Mouse (Mus musculus) neutrophil, adult 5-6 weeks (primary cell): Measurements from ENCODE around the gene Scgb3a1. TPM values are rescaled to one million over a fixed set of nuclear protein-coding genes. Genes with fewer than 3 reads are reported as not detected.

Experiments used
- ATAC-seq: fragments of 151-379, 151-347 bp; 2 replicates; pipeline ENCODE4 v1.8.0; 2017; ENCODE audit warnings: mild to moderate bottlenecking, moderate TSS enrichment; ENCODE audit not compliant: insufficient number of reproducible peaks, poor library complexity, low FRiP score, severe bottlenecking; ENCODE audit errors: extremely low read depth
- total RNA-seq: library from RNA; stranded (forward); fragments of 200-1000 nt; gene quantifications from 2 replicates; pipeline ENCODE4 v1.2.3, GENCODE M21; 2017

Scgb3a1 gene
- total RNA-seq, 1 experiment from 2014 or later: not detected

- ATAC-seq: no peak
These were observed 8.8 kb upstream of the Scgb3a1 start for GRCm38 (mm10) chr11:49654651-49655050.

GRCm38 (mm10) chr11:49655501-49655900, 7.9 kb upstream of the Scgb3a1 start:
- no peak for ATAC-seq

DNA sequence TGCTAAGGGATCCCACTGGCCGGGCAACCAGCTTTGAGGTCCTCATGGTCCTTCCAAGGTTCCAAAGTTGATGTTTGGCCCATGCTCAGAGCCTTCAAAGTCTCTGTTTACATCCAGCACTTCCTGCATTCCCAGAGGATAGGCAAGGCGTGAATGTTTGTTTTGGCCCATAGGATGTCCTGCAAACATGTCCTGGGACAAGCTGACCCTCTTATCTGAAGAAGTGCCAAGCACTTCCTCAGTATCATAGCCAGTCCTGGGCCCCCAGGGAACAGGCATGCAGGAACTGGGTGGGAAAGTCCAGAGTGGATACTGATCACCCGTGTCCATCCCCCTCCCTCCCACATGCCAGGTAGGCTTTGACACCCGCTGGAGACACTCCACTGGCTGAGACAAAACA, 5.3 kb upstream of the Scgb3a1 start:
- ATAC-seq: no peak

- ATAC-seq: no peak
These were observed 4.5 kb upstream of the Scgb3a1 start for GRCm38 (mm10) chr11:49658791-49659469.

GRCm38 (mm10) chr11:49659470-49659799, 4.0 kb upstream of the Scgb3a1 start:
- ATAC-seq: no peak

DNA sequence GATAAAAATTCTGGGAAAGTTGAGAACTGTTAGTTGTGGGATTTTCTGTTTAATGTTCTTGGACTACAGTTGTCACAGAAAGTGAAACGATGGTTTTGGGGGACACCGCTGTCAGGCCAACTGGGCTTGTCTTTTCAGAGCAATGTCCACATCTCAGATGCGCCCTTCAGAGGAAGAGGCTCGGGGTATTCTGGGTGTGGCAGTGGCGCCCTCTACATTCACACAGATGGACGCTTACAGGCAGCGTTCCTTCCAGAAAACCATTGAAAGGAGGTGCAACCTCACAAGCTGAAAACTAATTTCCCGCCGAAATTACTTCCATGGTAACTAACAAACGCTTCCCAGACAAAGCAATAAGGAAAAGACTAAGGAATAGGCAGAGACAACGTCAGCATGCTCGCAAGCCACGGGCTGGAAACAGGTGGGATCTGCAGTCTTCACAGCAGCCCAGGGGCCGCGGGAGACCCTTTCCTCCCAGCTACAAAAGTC, 1.1 kb upstream of the Scgb3a1 start:
- ATAC-seq: no peak

DNA sequence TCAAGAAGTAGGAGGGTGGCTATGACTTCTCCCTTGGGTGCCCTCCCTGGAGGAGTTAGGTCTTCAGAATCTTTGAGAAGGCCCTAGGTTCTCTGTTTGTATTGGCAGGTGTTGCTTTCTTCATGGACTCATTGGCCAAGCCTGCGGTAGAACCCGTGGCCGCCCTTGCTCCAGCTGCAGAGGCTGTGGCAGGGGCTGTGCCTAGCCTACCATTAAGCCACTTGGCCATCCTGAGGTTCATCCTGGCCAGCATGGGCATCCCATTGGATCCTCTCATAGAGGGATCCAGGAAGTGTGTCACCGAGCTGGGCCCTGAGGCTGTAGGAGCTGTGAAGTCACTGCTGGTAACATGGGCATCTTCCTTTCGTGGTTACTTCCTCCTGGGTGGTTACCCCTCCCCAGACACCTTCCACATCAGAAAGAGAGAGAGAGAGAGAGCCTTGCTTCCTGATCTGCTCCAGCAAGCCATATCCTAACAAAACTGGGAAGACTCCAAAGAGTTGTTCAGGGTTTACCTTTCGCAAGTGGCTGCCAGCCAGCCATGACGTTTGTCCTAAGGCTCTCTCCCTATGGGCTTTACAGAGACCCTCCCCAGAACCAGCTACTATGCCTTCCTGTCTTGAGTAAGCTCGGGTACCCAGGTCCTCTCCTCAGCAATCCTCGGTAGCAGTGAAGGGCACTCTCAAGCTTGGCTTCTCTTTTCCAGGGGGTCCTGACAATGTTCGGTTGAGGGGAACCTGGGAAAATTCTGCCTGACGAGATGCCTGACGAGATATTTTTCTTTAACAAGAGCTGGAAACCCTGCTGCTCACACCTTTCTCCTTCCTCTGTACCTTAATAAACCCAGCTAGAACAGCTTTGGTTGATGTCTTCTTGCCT, 1.1 kb downstream of the Scgb3a1 start:
- no peak for ATAC-seq

- no peak for ATAC-seq
These were observed 2.1 kb downstream of the Scgb3a1 start for GRCm38 (mm10) chr11:49665462-49665861.

DNA sequence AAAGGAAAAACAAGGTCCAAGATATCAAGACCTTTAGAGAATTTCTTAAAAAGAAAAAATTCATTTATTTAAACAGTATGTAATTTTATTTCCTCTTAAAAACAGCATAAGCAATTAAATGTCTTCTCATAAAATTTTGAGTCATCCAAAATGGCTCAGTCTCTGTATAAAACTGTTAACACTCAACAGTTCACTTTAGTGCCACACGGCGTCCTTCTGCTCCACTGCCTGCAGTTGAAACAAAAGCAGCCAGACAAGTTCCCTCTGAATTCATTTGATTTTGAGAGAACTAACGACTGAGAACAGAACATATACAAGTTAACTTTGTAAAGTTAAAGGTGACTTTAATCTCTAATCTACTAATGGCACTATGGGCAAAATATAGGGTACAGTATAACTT, 10.0 kb downstream of the Scgb3a1 start:
- no peak for ATAC-seq

DNA sequence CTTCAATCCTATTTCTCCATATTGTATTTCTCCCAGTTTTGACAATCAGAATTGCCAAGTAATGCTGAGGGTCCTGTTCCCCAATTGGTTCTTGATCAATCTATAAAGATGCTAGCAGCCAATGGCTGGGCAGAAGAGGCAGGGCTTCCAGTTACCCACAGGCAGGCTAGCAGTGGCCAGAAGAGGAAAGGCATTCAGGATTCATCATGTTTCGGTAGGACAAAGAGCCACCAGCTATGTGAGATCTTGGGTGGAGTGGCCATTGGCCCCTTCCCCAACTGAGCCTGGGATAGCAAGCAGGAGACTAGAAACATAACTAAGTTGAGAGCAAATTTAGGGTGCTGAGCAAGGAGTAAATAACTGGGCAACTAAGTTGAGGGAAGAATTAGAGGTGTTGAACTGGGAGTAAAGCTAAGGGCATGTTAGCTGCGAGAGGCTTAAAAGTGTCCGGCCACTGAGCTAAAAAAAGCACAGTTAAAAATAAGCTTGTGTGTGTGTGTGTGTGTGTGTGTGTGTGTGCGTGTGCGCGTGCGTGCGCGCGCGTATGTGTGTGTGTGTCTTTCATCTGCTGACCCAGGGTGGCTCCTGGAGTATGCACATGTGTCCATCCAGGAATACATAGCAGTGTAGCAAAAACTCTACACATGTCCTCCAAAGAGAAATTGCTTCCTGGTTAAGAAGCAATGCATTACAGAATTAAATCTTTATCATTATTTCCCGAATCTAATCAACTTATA, 21.0 kb downstream of the Scgb3a1 start:
- ATAC-seq: no peak

- no peak for ATAC-seq
These were observed 31.6 kb downstream of the Scgb3a1 start for GRCm38 (mm10) chr11:49695013-49695412.

GRCm38 (mm10) chr11:49695695-49696094, 32.3 kb downstream of the Scgb3a1 start:
- ATAC-seq: no peak

GRCm38 (mm10) chr11:49696472-49696871, 33.1 kb downstream of the Scgb3a1 start:
- peak; percentile 53; the same call in 1 of the 2 replicates for ATAC-seq

DNA sequence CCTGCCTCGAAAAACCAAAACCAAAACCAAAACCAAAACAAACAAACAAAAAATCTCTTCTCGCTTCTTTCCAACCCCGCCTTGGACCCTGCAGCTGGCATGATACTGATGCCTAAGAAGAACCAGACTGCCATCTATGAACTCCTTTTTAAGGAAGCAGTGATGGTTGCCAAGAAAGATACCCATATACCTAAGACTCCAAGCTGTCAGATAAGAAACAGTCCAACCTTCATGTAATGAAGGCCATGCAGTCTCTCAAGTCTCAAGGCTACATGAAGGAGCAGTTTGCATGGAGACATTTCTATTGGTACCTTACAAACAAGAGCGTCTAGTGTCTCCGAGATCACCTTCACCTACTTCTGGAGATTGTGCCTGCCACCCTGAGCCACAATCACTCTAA, 34.4 kb downstream of the Scgb3a1 start:
- no peak for ATAC-seq

DNA sequence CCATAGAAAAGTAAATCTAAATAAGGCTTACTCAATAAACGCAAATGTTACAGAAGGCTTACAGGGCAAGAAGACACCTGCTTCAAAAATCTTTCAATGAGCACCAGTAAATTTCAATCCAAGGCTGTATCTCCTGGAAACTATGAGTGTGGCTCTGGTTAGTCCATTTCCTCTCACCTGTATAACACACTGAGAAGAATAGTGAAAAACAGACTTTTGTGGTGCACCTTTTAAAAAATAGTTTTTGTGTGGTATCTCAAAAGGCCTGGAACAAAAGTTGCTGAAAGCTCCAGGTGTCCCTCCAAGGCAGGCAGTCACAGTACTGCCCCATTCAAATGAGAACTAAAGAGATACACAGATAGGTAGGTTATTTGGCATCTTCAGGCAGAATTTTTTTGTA, 35.7 kb downstream of the Scgb3a1 start:
- no peak for ATAC-seq

DNA sequence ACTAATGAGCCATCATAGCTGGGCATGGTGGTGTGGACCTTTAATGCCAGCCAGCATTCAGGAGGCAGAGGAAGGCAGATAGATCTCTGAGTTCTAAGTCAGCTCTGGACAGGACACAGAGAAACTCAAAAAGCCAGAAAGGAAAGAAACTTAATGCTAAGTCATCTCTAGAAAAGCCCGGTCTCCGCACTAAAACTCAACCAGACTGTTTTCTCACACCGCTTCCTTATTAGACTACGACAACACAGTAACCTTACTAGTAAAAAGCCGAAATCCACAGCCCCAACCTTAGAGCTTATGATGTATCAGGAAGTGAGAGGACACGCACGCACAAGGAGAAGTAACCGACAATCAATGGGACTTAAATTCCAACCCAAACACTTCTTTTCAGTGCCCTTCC, 38.6 kb downstream of the Scgb3a1 start:
- no peak for ATAC-seq

DNA sequence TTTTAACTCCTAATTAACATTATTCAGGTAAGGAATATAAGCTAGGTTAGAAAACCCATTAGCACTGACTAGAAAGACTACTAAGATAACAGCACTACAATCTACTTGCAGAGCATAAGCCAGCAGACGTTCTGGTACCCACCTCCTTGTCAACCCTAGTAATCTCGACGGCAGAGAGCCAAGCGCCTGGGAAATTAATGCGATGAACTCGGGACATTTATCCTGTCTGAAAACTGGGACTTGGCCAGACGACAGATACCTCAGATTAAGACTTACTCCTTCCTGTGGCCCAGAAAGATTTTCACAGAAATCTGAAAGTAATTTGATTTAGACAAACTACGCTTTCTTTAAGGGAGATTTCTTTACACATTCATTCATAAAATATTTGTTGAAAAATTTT, 41.4 kb downstream of the Scgb3a1 start:
- no peak for ATAC-seq

DNA sequence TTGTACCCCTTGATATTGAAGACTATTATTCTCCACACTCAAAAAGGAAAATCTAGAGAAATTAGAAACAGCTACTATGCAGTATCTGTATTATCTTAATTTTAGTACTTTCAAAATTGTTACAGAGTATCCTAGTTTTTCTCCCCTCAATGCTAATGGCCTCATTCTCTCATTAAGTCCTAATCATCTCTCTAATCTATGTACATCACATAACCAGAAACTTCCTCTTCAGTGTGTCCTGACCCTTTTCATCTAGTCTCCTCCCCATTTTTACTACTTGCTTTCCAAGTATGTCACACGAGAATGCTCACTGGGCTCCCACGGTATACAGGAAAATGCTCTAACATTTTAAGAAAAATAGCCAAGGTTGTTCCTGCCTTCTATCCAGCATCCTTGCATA, 44.4 kb downstream of the Scgb3a1 start:
- no peak for ATAC-seq

DNA sequence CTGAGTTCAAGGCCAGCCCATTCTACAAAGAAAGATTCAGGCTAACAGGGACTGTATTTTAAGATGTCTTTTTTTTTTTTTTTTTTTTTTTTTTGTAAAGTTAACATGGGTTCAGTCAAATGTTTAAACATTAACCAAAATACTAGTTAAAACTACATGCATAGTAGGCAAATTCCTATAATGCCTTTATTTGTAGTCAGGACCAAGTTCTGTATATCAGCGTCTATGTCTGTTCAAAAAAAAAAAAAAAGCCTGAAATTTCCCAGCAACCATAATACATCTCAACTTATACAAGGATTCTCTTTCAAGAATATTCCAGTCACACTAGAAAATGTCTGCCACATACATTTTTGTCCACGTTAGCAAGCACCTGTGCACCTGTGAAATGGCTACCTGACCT, 47.3 kb downstream of the Scgb3a1 start:
- no peak for ATAC-seq
